Mouse (Mus musculus) layer of hippocampus, postnatal 25 days (tissue): Measurements from ENCODE around the gene Wwtr1. TPM values are rescaled to one million over a fixed set of nuclear protein-coding genes. Genes with fewer than 3 reads are reported as not detected.

Source experiments
- DNase-seq, 2 experiments: peaks; one replicate each; pipeline ENCODE4 v3.0.0; 2022; ENCODE audit warnings: mixed read lengths in 2 of 2, low spot score in 1 of 2; ENCODE audit errors: extremely low spot score in 1 of 2
- total RNA-seq, 2 experiments: library from RNA; stranded (reverse); gene quantifications; 2 replicates each; pipeline ENCODE4 v1.2.3; 2021

The Wwtr1 gene
- 10 to 100 TPM; 14.4 to 14.7 TPM for total RNA-seq

GRCm38 (mm10) chr3:57575660-57576055, at the start of gene Wwtr1:
Wwtr1 (minus strand) TSS chr3:57575910.
- DNase-seq: peak; percentile 31 to 38

- peak in 1 of 2 experiments; percentile 17 for DNase-seq
Measured at GRCm38 (mm10) chr3:57619718-57620117, 44.0 kb upstream of the Wwtr1 start.

- DNase-seq: no peak
Measured at GRCm38 (mm10) chr3:57615652-57616051, 39.9 kb upstream of the Wwtr1 start.

GRCm38 (mm10) chr3:57612430-57612997, 36.8 kb upstream of the Wwtr1 start:
- DNase-seq: no peak

GRCm38 (mm10) chr3:57611776-57612175, 36.1 kb upstream of the Wwtr1 start:
- DNase-seq: no peak

- DNase-seq: no peak
Measured at GRCm38 (mm10) chr3:57604618-57605015, 28.9 kb upstream of the Wwtr1 start.

GRCm38 (mm10) chr3:57603891-57604617, 28.3 kb upstream of the Wwtr1 start:
- DNase-seq: no peak

- no peak for DNase-seq
Measured at GRCm38 (mm10) chr3:57602610-57603009, 26.9 kb upstream of the Wwtr1 start.

GRCm38 (mm10) chr3:57596566-57596965, 20.9 kb upstream of the Wwtr1 start:
- DNase-seq: no peak

GRCm38 (mm10) chr3:57595506-57595905, 19.8 kb upstream of the Wwtr1 start:
- no peak for DNase-seq

- DNase-seq: no peak
Measured at GRCm38 (mm10) chr3:57585967-57586366, 10.3 kb upstream of the Wwtr1 start.

- no peak for DNase-seq
Measured at GRCm38 (mm10) chr3:57583533-57583932, 7.8 kb upstream of the Wwtr1 start.

GRCm38 (mm10) chr3:57580426-57581195, 4.9 kb upstream of the Wwtr1 start:
- DNase-seq: no peak

- peak in 1 of 2 experiments; percentile 6 for DNase-seq
Measured at GRCm38 (mm10) chr3:57576056-57576824, 530 bp upstream of the Wwtr1 start.

GRCm38 (mm10) chr3:57574885-57575659, 638 bp downstream of the Wwtr1 start:
- peak; percentile 22 to 29 for DNase-seq

- DNase-seq: no peak
Measured at GRCm38 (mm10) chr3:57573898-57574570, 1.7 kb downstream of the Wwtr1 start.

- no peak for DNase-seq
Measured at GRCm38 (mm10) chr3:57572331-57572975, 3.3 kb downstream of the Wwtr1 start.

GRCm38 (mm10) chr3:57566655-57567054, 9.1 kb downstream of the Wwtr1 start:
- no peak for DNase-seq

- no peak for DNase-seq
Measured at GRCm38 (mm10) chr3:57563627-57564026, 12.1 kb downstream of the Wwtr1 start.
